25 mouse cellular contexts compared by ENCODE assay signal in the genomic region with DNA sequence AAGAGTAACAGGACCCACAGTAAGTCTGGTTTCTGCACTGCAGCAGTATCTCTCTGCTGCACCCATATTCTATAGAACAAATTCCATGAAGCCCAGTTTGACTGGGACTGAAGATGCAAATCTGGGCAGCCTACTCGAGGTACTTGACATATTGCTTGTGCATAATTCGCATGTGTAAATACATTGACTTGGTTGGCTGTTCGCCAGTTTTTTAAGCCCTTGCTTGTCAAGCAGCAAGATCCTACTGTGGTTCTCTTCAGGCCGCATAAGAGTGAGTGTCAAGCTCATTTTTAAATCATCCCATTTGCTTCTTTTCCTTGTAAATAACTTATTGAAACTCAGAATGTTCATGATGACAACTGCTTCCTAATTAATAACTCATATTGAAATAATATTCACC.
"Had no signal": no experiment of that assay in that cellular context is flagged by ENCODE, and none has a peak within 500 bp of the region (broad histone marks: within the 10 kb centered on the region; RNA-seq: fewer than 3 reads in every experiment).

No protein-coding gene starts in this region.

- H3K4me3 ChIP-seq: heart, adult 2 months; heart, embryonic 13.5 days; heart, embryonic 15.5 days; hindbrain, embryonic 13.5 days; kidney, embryonic 15.5 days; limb, embryonic 13.5 days; limb, embryonic 15.5 days; liver, embryonic 12.5 days had no signal

- H3K4me1 ChIP-seq: heart, embryonic 13.5 days; heart, embryonic 15.5 days; hindbrain, embryonic 13.5 days; kidney, embryonic 15.5 days; limb, embryonic 13.5 days; limb, embryonic 15.5 days; liver, embryonic 12.5 days had no signal

- H3K9me3 ChIP-seq: heart, embryonic 13.5 days; heart, embryonic 15.5 days; hindbrain, embryonic 13.5 days; kidney, embryonic 15.5 days; limb, embryonic 15.5 days; liver, embryonic 12.5 days had no signal

- H3K4me2 ChIP-seq: heart, embryonic 11.5 days; heart, embryonic 13.5 days; heart, embryonic 15.5 days; hindbrain, embryonic 13.5 days; kidney, embryonic 15.5 days; limb, embryonic 13.5 days; limb, embryonic 15.5 days; liver, embryonic 12.5 days had no signal

- H3K27me3 ChIP-seq: heart, embryonic 13.5 days; heart, embryonic 15.5 days; hindbrain, embryonic 13.5 days; kidney, embryonic 15.5 days; limb, embryonic 13.5 days; limb, embryonic 15.5 days; liver, embryonic 12.5 days had no signal

- DNase-seq: gastrocnemius, postnatal 14 days; gastrocnemius, postnatal 36 days; heart, adult 11 months; heart, adult 2 months; heart, postnatal 14 days; heart, postnatal 36 days; kidney, adult 11 months; kidney, adult 2 months; kidney, adult 9 months; kidney, postnatal 10 days; kidney, postnatal 36 days; layer of hippocampus, adult 9-11 months; layer of hippocampus, postnatal 36 days; left cerebral cortex, postnatal 4 days had no signal

- ATAC-seq: hindbrain, embryonic 16.5 days; intestine, embryonic 16.5 days; liver, embryonic 12.5 days had no signal

- H3K27ac ChIP-seq: heart, adult 2 months; heart, embryonic 13.5 days; heart, embryonic 15.5 days; hindbrain, embryonic 13.5 days; kidney, embryonic 15.5 days; limb, embryonic 13.5 days; limb, embryonic 15.5 days; liver, embryonic 12.5 days; liver, embryonic 14.5 days had no signal

- H3K36me3 ChIP-seq: heart, embryonic 13.5 days; heart, embryonic 15.5 days; hindbrain, embryonic 13.5 days; kidney, embryonic 15.5 days; limb, embryonic 13.5 days; limb, embryonic 15.5 days; liver, embryonic 12.5 days had no signal

- H3K9ac ChIP-seq: heart, embryonic 13.5 days; heart, embryonic 15.5 days; hindbrain, embryonic 13.5 days; kidney, embryonic 15.5 days; limb, embryonic 13.5 days; limb, embryonic 15.5 days; liver, embryonic 12.5 days; liver, embryonic 14.5 days had no signal
